Mouse (Mus musculus) limb, embryonic 13.5 days (tissue): Measurements from ENCODE around the gene Gm3002. TPM values are rescaled to one million over a fixed set of nuclear protein-coding genes. Genes with fewer than 3 reads are reported as not detected.
"Not testable (repeated sequence)": the region's sequence is repeated elsewhere in the genome, so short reads cannot be mapped to it uniquely, and the experiment has no call there.

Experiments
- ATAC-seq: fragments of 200-750 bp; cut with Nextera tagmentation; 2 replicates; pipeline ENCODE4 v1.8.0; 2017; ENCODE audit warnings: low read depth, moderate number of reproducible peaks, moderate TSS enrichment; ENCODE audit not compliant: low FRiP score
- H3K27ac ChIP-seq: fragments of 300-500 bp; sonication (generic); 2 replicates; pipeline ENCODE4 v1.5.1; 2015; ENCODE audit warnings: inconsistent platforms, mild to moderate bottlenecking, moderate library complexity
- H3K27me3 ChIP-seq: fragments of 300-500 bp; sonication (generic); 2 replicates; pipeline ENCODE4 v1.6.1; 2015; ENCODE audit warnings: mild to moderate bottlenecking, inconsistent platforms
- H3K36me3 ChIP-seq: fragments of 300-500 bp; sonication (generic); 2 replicates; pipeline ENCODE4 v1.6.1; 2015; ENCODE audit warnings: inconsistent platforms, mild to moderate bottlenecking, moderate library complexity
- H3K4me1 ChIP-seq: fragments of 300-500 bp; sonication (generic); 2 replicates; pipeline ENCODE4 v1.6.1; 2015; ENCODE audit warnings: inconsistent platforms
- H3K4me2 ChIP-seq: fragments of 300-500 bp; sonication (generic); replicated peaks from 2 replicates; pipeline ENCODE4 v1.6.1; 2015; ENCODE audit warnings: inconsistent platforms, mild to moderate bottlenecking, moderate library complexity
- H3K4me3 ChIP-seq: fragments of 300-500 bp; sonication (generic); 2 replicates; pipeline ENCODE4 v1.5.1; 2015; ENCODE audit warnings: moderate library complexity, mild to moderate bottlenecking, inconsistent platforms
- H3K9ac ChIP-seq: fragments of 300-500 bp; sonication (generic); 2 replicates; pipeline ENCODE4 v1.6.1; 2015; ENCODE audit warnings: mild to moderate bottlenecking, inconsistent platforms
- H3K9me3 ChIP-seq: fragments of 300-500 bp; sonication (generic); 2 replicates; pipeline ENCODE4 v1.6.1; 2016; ENCODE audit warnings: inconsistent platforms
- WGBS: fragments of 180-500 bp; shearing (Covaris S2); methylation state at CpG from one replicate; pipeline ENCODE4 v1.1.7; 2015; 5-methylcytosine and 5-hydroxymethylcytosine counted together
- polyA plus RNA-seq: library from polyadenylated mRNA; unstranded; fragments of >200 nt; fragmentation: Nextera tagmentation; extraction: Ambion mirVana; gene quantifications from 2 replicates; pipeline ENCODE4 v1.2.1, GENCODE M21; 2015

The Gm3002 gene
- 0.63 TPM in 1 of 2 replicates, not detected in the other for polyA plus RNA-seq

DNA sequence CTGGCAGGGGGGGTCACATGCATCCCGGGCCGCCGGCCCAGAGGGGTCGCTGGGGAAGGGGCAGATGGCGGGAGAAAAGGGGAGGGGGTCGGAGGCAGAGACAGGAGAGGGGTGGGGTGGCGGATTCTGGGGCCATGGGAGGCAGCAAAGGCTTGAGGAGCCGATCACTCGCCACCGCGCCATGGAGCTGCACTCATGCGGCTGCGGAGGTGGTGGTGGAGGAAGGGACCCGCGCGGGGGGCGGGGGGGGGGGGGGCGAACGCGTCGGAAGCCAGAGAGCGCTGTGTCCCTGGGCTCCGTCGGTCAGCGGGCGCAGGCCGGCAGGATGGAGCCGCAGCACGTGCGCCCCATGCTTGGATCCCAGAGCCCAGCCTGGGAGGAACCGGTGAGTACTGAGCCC, at the start of gene Gm3002:
TSS of gene Gm3002 (plus strand) at position 301 of the 400 bp plus-strand sequence.
- not testable (repeated sequence) for H3K27me3 ChIP-seq, H3K9ac ChIP-seq, H3K4me2 ChIP-seq, H3K4me3 ChIP-seq, ATAC-seq, H3K9me3 ChIP-seq, H3K4me1 ChIP-seq, H3K27ac ChIP-seq, H3K36me3 ChIP-seq
- WGBS = no CpG with 5 or more reads among the region's 31 CpGs

DNA sequence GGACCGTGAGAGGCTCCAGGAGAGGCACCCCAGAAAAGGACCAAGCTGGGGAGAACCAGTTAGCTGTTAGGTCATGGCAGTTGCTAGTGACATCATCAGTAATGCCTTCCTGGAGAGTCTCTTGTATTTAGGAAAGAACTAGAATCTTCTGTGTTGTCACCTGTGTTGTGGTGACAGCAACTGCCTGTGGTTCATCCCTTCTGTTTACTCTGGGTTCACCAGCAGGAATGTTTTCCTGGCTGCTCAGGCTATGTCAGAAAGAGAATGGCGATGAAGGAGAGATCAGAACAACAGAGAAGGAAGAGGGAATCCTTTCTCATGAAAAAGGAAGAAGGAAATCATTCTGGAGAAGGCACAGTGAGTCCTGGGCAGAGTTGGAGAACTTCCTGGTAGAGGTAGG, 36.1 kb downstream of the Gm3002 start, which contains the start of gene Gm3033:
TSS of gene Gm3033 (plus strand) at position 301 of the 400 bp plus-strand sequence.
- H3K4me3 ChIP-seq, H3K4me2 ChIP-seq, H3K36me3 ChIP-seq, ATAC-seq, H3K4me1 ChIP-seq, H3K9me3 ChIP-seq, H3K27ac ChIP-seq, H3K9ac ChIP-seq, H3K27me3 ChIP-seq: not testable (repeated sequence)
- no CpG with 5 or more reads among the region's 2 CpGs for WGBS

DNA sequence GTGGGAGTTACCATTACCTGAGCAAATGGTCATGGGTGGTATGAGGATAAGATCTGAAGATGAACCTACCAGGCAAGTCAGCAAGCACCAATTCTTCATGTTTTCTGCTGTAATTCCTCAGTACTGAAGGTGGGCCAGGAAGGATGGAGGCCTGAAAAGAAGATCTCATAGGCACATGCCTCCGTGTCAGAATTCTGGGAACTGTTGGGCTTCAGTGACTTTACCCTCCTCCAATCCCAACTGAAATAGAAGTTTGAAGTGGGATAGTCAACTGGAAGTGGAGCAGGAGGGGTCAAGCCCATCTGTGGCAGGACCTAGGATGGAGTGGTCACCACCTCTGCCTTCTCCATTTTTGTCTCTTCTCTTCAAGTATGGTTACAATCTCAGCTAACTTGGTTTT, 74.0 kb downstream of the Gm3002 start, which contains the start of gene Gm2916:
TSS of gene Gm2916 (plus strand) at position 301 of the 400 bp plus-strand sequence.
- H3K4me2 ChIP-seq, H3K27ac ChIP-seq, H3K9me3 ChIP-seq, H3K36me3 ChIP-seq, H3K4me3 ChIP-seq, H3K9ac ChIP-seq, H3K4me1 ChIP-seq, ATAC-seq, H3K27me3 ChIP-seq: not testable (repeated sequence)
- WGBS = no CpG with 5 or more reads among the region's 1 CpGs

DNA sequence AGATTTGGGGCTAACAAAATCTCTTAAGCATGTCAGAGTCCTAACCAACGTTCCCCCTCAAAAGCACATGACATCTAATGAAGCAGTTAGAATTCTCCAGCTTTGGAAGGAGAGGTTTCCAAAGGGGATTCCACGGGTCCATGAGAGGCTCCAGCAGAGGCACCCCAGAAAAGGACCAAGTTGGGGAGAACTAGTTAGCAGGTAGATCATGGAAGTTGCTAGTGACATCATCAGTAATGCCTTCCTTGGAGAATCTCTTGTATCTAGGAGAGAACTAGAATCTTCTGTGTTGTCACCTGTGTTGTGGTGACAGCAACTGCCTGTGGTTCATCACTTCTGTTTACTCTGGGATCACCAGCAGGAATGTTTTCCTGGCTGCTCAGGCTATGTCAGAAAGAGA, 121.6 kb downstream of the Gm3002 start, which contains the start of gene Gm3029:
TSS of gene Gm3029 (plus strand) at position 301 of the 400 bp plus-strand sequence.
- H3K4me1 ChIP-seq, H3K4me2 ChIP-seq, H3K9ac ChIP-seq, H3K4me3 ChIP-seq, H3K27me3 ChIP-seq, H3K36me3 ChIP-seq, H3K9me3 ChIP-seq, ATAC-seq, H3K27ac ChIP-seq: not testable (repeated sequence)
- 69% methylated on average over 2 of the region's 2 CpGs for WGBS

- H3K27ac ChIP-seq, H3K4me1 ChIP-seq, H3K4me3 ChIP-seq, H3K9ac ChIP-seq, H3K27me3 ChIP-seq, ATAC-seq, H3K36me3 ChIP-seq, H3K4me2 ChIP-seq, H3K9me3 ChIP-seq: not testable (repeated sequence)
- WGBS = no CpG with 5 or more reads among the region's 2 CpGs
Measured at GRCm38 (mm10) chr14:3963247-3963646, 153.4 kb downstream of the Gm3002 start, which contains the start of gene Gm3095. Gene Gm3095 (plus strand): TSS chr14:3963547.

DNA sequence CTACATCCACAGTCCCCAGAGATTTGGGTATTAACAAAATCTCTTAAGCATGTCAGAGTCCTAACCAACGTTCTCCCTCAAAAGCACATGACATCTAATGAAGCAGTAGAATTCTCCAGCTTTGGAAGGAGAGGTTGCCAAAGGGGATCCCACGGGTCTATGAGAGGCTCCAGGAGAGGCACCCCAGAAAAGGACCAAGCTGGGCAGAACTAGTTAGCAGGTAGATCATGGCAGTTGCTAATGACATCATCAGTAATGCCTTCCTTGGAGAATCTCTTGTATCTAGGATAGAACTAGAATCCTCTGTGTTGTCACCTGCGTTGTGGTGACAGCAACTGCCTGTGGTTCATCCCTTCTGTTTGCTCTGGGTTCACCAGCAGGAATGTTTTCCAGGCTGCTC, 188.2 kb downstream of the Gm3002 start, which contains the start of gene Gm3099:
TSS of gene Gm3099 (plus strand) at position 301 of the 400 bp plus-strand sequence.
- H3K27me3 ChIP-seq, H3K9me3 ChIP-seq, H3K4me3 ChIP-seq, H3K9ac ChIP-seq, H3K4me1 ChIP-seq, H3K4me2 ChIP-seq, H3K27ac ChIP-seq, H3K36me3 ChIP-seq, ATAC-seq: not testable (repeated sequence)
- 75% methylated on average over 1 of the region's 3 CpGs for WGBS

Other genes starting within 250 kb of the Gm3002 start
- not detected in 2 replicates for gene Gm3012, start 175.6 kb upstream of the Gm3002 start, polyA plus RNA-seq
- gene Gm3020, start 158.0 kb upstream of the Gm3002 start, polyA plus RNA-seq = 0.86 and 1.3 TPM in 2 replicates
- gene Gm3043, start 121.3 kb upstream of the Gm3002 start, polyA plus RNA-seq = not detected in 2 replicates
- gene Gm3033, start 36.2 kb downstream of the Gm3002 start, polyA plus RNA-seq = 0.17 TPM in 1 of 2 replicates, not detected in the other
- gene Gm2916, start 74.1 kb downstream of the Gm3002 start, polyA plus RNA-seq = not detected in 2 replicates
- not detected in 2 replicates for gene Gm3029, start 121.7 kb downstream of the Gm3002 start, polyA plus RNA-seq
- not detected in 2 replicates for gene Gm3095, start 153.5 kb downstream of the Gm3002 start, polyA plus RNA-seq
- gene Gm3099, start 188.3 kb downstream of the Gm3002 start, polyA plus RNA-seq = not detected in 2 replicates
- 0.19 and 0.28 TPM in 2 replicates for gene Gm5796, start 213.9 kb downstream of the Gm3002 start, polyA plus RNA-seq